ENCODE assay signal across 8 mouse cellular contexts in the genomic region with DNA sequence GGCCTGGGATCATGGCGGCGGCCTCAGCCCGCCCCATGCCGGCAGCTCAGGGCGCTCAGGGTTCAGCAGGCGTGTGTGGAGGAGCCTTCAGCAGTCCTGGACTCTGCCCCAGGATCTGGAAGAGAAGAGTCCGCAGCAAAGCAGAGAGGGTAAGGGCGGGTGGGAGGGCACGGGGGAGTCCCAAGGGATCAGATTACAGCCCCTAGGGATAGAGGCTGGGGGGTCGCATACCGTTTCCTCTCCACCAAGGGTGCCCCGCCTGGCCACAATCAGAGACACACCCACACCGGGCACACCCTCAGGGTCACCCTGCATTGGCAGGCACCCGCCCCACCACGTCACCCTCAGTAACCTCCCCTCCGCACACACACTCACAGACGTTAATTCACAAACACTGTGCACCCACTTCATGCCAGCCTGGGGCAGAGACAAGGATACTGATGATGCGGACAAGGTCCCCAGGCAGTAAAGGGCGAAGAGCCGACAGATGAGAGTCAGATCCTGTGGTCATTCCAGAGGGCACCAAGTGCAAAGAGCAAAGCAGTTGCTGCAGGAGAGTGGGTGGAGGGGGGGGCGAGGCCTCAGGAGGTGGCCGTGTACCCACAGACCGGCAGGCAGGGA. TPM values are rescaled to one million over a fixed set of nuclear protein-coding genes. Genes with fewer than 3 reads are reported as not detected.
A peak's percentile ranks its signal among the peaks of the same experiment; 100 is the strongest.
DNase-seq lines count a peak whose midpoint lies in the region; ATAC-seq lines count a peak whose summit lies in the region.

No protein-coding gene starts in this region.

- peak overlapping the region; percentile 44 for H3K4me2 ChIP-seq in stomach, embryonic 15.5 days

- H3K4me3 ChIP-seq in limb, embryonic 10.5 days = peak overlapping the region; percentile 33; the same call in 1 of the 2 replicates
- peak overlapping the region; percentile 28; the same call in 1 of the 2 replicates for H3K4me3 ChIP-seq in stomach, embryonic 15.5 days (replicated peaks)

- H3K4me1 ChIP-seq in limb, embryonic 10.5 days = peaks cover 84% of the 10 kb centered on the region
- peaks cover 52% of the 10 kb centered on the region for H3K4me1 ChIP-seq in stomach, embryonic 15.5 days

- DNase-seq in adrenal gland, postnatal 10 days = peak; percentile 70
- DNase-seq in adrenal gland, adult 2 months = no peak
- peak; percentile 56 for DNase-seq in ovary, adult 18-20 months (ENCODE audit: low spot score)
- no peak for DNase-seq in ovary, postnatal 10 days (ENCODE audit: low spot score)
- DNase-seq in limb, embryonic 10.5 days (ENCODE audit: low spot score) = no peak
- DNase-seq in T-cell, adult 2 months (ENCODE audit: low spot score) = no peak
- DNase-seq in thymus, adult 18-20 months = no peak

- 26% methylated on average over 23 of the region's 23 CpGs for WGBS in limb, embryonic 10.5 days
- 30% methylated on average over 23 of the region's 23 CpGs for WGBS in stomach, embryonic 15.5 days

- no peaks in the 10 kb centered on the region for H3K9me3 ChIP-seq in limb, embryonic 10.5 days (replicated peaks)
- no peaks in the 10 kb centered on the region for H3K9me3 ChIP-seq in stomach, embryonic 15.5 days

- peaks cover 24% of the 10 kb centered on the region for H3K27me3 ChIP-seq in limb, embryonic 10.5 days (ENCODE audit: low read depth, poor library complexity, severe bottlenecking)
- H3K27me3 ChIP-seq in stomach, embryonic 15.5 days (replicated peaks) = no peaks in the 10 kb centered on the region

- no peaks in the 10 kb centered on the region for H3K36me3 ChIP-seq in limb, embryonic 10.5 days
- H3K36me3 ChIP-seq in stomach, embryonic 15.5 days = no peaks in the 10 kb centered on the region

- ATAC-seq in stomach, embryonic 15.5 days (ENCODE audit: insufficient read depth, low FRiP score, low read depth) = peak; percentile 78

- H3K9ac ChIP-seq in stomach, embryonic 15.5 days = no peak overlapping the region

- H3K27ac ChIP-seq in limb, embryonic 10.5 days = peak overlapping the region; percentile 82
- peak overlapping the region; percentile 76 for H3K27ac ChIP-seq in stomach, embryonic 15.5 days

RNA-seq across cellular contexts. Expression of gene Sema3b, which starts 3.9 kb away (rescaled TPM):
- 10 to 100 TPM in 1 of 2 experiments, 1 to 10 TPM in 1; 9.5 to 13.2 TPM for total RNA-seq in adrenal gland, postnatal 10 days (2021)
- 1 to 10 TPM; 3.7 to 4.1 TPM for total RNA-seq in adrenal gland, adult 2 months (2021)
- 8.3 and 10.4 TPM in 2 replicates for polyA plus RNA-seq in adrenal gland, adult 2 months (2012; rRNA removed)
- polyA plus RNA-seq in limb, embryonic 10.5 days (2016; fragmentation: Nextera tagmentation; extraction: Ambion mirVana) = 2.2 and 3.6 TPM in 2 replicates
- 13.2 and 16.5 TPM in 2 replicates for polyA plus RNA-seq in stomach, embryonic 15.5 days (2015; fragmentation: Nextera tagmentation; extraction: Ambion mirVana)

RNA-seq across cellular contexts. Expression of gene Ifrd2, which starts 17.7 kb away (rescaled TPM):
- 10 to 100 TPM; 37.4 to 40.9 TPM for total RNA-seq in adrenal gland, postnatal 10 days (2021)
- total RNA-seq in adrenal gland, adult 2 months (2021) = 10 to 100 TPM; 36.0 to 41.7 TPM
- 67.3 and 80.0 TPM in 2 replicates for polyA plus RNA-seq in adrenal gland, adult 2 months (2012; rRNA removed)
- polyA plus RNA-seq in limb, embryonic 10.5 days (2016; fragmentation: Nextera tagmentation; extraction: Ambion mirVana) = 55.0 and 69.4 TPM in 2 replicates
- polyA plus RNA-seq in stomach, embryonic 15.5 days (2015; fragmentation: Nextera tagmentation; extraction: Ambion mirVana) = 65.1 and 68.2 TPM in 2 replicates

RNA-seq across cellular contexts. Expression of gene Hyal3, which starts 24.5 kb away (rescaled TPM):
- 1 to 10 TPM; 1.0 to 1.2 TPM for total RNA-seq in adrenal gland, postnatal 10 days (2021)
- total RNA-seq in adrenal gland, adult 2 months (2021) = 1 to 10 TPM; 1.3 to 1.4 TPM
- 1.8 and 2.2 TPM in 2 replicates for polyA plus RNA-seq in adrenal gland, adult 2 months (2012; rRNA removed)
- polyA plus RNA-seq in limb, embryonic 10.5 days (2016; fragmentation: Nextera tagmentation; extraction: Ambion mirVana) = 0.56 and 0.82 TPM in 2 replicates
- 1.1 and 1.7 TPM in 2 replicates for polyA plus RNA-seq in stomach, embryonic 15.5 days (2015; fragmentation: Nextera tagmentation; extraction: Ambion mirVana)

RNA-seq across cellular contexts. Expression of gene Naa80, which starts 26.5 kb away (rescaled TPM):
- total RNA-seq in adrenal gland, postnatal 10 days (2021) = 10 to 100 TPM; 17.7 to 20.6 TPM
- 10 to 100 TPM; 15.9 to 19.2 TPM for total RNA-seq in adrenal gland, adult 2 months (2021)
- 111 TPM in 2 replicates for polyA plus RNA-seq in adrenal gland, adult 2 months (2012; rRNA removed)
- polyA plus RNA-seq in limb, embryonic 10.5 days (2016; fragmentation: Nextera tagmentation; extraction: Ambion mirVana) = 20.1 and 22.5 TPM in 2 replicates
- polyA plus RNA-seq in stomach, embryonic 15.5 days (2015; fragmentation: Nextera tagmentation; extraction: Ambion mirVana) = 16.1 and 18.6 TPM in 2 replicates

RNA-seq across cellular contexts. Expression of gene Hyal1, which starts 28.4 kb away (rescaled TPM):
- total RNA-seq in adrenal gland, postnatal 10 days (2021) = 1 to 10 TPM; 8.9 to 9.3 TPM
- total RNA-seq in adrenal gland, adult 2 months (2021) = 10 to 100 TPM; 13.7 to 15.2 TPM
- polyA plus RNA-seq in adrenal gland, adult 2 months (2012; rRNA removed) = 6.3 and 7.0 TPM in 2 replicates
- 7.9 and 10.2 TPM in 2 replicates for polyA plus RNA-seq in limb, embryonic 10.5 days (2016; fragmentation: Nextera tagmentation; extraction: Ambion mirVana)
- polyA plus RNA-seq in stomach, embryonic 15.5 days (2015; fragmentation: Nextera tagmentation; extraction: Ambion mirVana) = 9.2 and 10.8 TPM in 2 replicates

Comparison
In these comparisons a context has a peak if more than half of its experiments do, and no peak if none do; other contexts are left out.
1. DNase-seq: peak in adrenal gland, postnatal 10 days (single experiment) and ovary, adult 18-20 months (single experiment); none in adrenal gland, adult 2 months (single experiment), ovary, postnatal 10 days (single experiment), limb, embryonic 10.5 days (single experiment), T-cell, adult 2 months (single experiment) and thymus, adult 18-20 months (0 of 2).